Mouse (Mus musculus): Measurements from ENCODE around the gene Bmp2k.

The Bmp2k gene

DNA sequence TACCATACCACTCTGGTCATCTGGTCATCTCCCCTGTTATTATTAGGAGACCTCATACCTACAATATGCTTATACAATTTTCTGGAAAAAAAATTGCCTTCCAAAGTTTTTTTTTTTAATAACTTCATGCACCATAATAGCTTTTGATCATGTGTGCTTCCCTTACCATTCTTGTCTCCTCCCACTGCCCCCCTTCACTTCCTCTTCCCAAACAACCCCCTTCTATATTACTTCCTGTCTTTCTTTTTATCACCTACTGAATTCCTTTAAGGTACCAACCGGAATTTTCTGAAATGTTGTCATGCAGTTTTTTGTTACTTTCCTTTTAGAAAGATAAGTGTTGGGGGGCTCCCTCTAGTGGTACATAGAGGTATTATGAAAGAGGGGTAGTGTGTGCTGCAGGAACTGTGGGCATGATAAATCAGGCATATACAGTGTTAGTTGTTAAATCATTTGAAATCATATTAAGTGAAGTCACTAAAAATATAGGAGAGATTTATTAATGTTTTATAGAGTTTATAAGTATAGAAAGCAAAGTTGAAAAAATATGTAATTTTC, 58.1 kb downstream of the Bmp2k start:
- no peak for DNase-seq (ENCODE audit: low spot score)

DNA sequence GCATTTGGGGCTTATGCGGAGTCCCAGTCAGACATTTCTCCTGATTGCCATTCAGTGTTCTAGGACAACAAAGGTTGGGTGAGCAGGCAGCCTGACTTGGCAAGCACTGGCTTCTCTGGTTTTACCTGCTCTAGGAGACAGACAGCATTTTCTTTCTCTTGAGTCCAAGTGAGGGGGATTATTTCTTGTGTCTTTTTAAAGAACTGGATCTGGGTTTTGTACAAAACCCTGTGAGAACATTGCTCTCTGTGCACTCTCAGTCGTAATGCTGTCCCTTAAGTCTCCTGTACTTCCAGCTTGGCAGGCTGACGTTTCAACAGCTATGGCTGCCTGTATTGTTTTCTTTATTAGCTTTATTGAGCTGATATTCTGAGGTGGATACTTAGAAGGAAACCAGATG, 58.9 kb downstream of the Bmp2k start:
- DNase-seq (ENCODE audit: low spot score), result no peak

DNA sequence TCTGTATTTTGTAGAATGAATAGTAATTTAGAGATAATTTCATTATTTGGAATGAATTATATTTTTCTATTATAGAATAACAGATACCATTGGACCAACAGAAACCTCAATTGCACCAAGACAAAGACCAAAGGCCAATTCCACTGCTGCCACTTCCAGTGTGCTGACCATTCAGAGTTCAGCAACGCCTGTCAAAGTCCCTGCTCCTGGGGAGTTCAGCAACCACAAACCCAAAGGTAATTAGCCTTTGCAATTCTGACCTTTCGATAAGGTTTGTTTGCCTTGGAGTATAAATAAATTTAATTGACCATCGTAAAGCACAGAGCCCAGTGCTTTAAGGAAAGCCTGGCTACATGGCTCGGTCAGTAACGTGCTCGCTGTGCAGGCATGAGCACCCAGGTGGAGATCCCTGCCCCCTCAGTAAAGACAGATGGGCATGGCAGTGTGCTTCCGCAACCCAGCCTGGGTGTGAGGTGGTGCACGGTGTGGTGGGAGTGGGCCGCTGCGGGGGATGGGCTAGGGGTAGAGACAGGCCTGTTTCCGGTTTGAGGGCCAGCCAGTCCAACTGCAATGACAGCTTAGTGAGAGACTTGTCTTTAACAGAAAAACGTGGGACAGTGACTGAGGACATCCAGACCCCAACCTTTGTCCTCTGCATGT, 59.4 kb downstream of the Bmp2k start:
- DNase-seq (ENCODE audit: low spot score), result no peak

DNA sequence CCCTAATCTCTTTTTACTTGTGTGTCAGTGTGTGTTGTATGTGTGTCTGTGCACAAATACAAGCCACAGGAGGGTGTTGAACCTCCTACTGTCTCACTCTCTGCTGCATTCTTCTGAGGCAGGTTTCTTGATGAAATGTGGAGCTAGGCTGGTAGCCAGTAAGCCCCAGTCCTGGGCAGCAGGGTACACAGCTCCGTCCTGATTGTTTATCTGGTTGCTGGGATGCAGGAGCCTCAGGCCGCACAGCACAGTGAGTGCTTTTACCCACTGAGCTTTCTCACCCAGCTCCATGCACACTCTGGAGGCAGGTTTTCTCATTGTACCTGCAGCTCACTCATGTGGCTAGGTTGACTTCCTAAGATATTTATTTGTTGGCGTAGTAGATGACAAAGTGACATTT, 63.4 kb downstream of the Bmp2k start:
- DNase-seq (ENCODE audit: low spot score), result no peak

DNA sequence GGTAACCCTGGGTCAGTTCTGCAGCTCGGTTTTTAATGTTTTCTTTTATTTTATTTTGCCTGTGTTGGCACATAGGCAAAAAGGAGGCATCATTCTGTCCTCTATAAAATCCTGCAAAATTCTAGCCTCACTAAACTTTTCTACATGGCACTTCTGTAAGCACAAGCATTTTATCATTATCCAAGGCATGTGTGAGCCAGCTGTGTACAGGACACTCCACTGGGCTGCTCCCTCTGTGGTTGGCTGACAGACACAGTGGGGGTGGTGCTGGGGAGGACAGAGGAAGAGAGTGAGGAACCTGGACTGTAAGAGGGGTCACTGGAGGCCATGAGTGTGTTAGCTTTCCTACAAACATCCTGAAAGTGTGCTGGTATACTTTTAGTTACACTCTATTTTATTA, 64.6 kb downstream of the Bmp2k start:
- no peak for DNase-seq (ENCODE audit: low spot score)

DNA sequence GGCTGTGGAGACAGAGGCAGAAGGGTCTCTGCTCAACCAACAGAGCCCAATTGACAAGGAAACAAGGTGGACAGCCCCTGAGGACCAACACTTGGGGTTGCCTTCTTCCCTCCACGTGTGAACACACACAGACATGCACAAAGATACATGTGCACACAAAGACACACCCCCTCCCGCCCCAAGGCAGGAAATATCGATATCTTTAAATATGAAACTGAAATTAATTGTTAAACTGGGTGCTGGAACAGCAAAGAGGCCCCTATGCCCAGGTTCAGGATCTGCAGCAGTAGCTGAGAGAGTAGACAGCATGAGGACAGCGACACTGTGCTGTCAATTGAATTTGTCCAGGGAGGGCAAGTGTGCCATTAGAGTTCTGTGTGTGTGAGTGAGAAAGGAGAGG, 68.3 kb downstream of the Bmp2k start:
- no peak for DNase-seq (ENCODE audit: low spot score)

DNA sequence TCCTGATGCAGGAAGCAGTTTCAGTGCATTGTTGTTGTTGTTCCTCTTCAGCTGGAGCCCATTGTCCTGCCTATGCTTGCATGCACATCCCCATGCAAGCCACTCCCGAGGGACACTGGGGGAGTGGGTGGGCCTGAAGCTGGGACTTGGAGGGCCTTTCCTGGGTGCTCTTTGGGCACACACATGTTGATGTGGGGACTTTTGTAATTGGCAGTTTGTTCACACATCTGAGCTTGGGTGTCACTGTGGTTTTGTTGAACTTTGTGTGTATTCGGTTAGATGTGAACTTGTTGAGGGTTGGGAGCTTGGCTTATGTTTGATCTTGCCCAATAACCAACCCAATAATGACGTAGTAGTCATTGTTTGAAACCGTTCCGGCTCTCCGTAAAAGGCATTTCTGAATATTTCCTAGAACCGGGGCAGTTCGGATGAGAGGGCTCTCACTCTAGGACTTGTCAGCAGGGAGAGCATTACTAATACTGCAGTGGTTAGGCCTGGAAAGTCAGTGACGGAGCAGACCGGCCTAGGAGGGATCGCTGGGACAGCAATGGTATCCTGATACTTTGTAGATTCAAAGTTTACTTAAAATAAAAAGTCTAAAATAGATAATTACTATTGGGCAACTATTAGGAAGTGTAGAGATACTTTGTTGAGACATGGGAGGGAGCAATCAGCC, 78.1 kb downstream of the Bmp2k start:
- no peak for DNase-seq (ENCODE audit: low spot score)

DNA sequence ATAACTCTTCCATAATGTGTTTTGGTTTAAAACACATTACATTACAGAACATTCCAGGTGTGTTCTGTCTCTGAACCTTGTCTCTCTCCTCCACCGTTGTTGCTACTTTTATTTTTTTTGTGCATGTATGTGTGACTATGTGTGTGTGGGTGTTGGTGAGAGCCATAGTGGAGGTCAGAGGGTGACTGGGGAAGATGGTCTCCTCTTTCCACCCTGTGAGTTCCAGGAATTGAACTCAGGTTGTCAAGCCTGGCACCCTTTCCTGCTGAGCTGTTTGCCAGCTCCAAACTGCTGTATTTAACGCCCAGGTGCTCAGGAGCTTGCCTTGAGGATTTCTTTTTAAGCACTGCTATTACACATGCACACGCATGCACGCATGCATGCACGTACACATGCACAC, 78.7 kb downstream of the Bmp2k start:
- no peak for DNase-seq (ENCODE audit: low spot score)

DNA sequence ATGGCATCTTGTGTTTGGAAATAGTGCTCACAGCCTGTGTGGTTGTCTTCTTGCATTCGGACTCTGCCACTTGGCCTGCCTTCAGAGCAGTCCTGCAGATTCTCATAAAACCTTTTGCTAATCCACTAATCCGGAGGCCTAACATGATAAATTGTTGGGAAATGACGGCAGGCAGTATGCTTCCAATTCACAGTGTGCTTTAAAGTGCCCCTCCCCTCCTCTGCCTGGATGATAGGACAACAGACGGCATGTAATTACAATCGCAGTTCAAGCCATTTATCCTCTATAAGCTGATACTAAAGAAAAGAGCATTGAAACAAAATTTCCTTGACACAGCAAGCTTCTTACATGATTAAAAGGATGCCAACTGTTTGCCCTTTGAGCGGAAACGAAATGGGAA, 80.2 kb downstream of the Bmp2k start:
- DNase-seq (ENCODE audit: low spot score), result no peak

DNA sequence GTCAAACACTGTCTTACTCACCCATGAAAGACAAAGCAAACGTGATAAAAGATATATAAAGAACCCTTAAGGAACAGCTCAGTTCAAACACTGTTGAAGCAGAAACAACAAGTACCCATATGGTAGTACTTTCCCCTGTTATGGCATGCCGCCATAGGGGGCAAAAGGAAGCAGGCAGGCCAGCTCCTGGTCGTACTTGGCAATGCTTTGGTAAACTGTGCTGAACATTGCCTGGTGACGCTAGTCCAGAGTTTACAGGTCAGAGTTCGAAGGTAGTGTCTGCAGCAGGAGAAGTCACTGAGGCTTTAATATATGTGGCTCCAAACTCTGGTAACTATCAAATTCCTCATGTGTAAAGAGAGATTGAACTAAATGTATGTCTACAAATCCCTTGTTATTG, 81.2 kb downstream of the Bmp2k start:
- no peak for DNase-seq (ENCODE audit: low spot score)

DNA sequence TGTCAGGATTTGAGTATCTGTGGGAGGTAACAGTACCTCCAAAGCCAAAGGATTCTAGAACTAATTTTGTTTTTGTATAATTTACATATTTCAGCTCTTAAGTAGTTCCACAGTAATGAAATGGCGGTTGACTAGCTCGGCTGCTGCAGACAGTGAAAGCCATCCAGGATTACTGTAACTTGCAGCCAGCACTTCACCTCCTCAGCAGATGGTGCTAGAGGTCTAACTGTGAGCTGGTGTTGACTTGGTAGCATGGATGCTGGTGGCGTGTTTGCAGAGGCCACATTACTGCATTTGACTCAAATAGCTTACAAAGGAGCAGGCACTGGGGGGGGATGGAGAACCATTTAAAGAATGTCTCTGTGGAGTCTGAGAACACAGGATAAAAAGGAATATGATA, 84.0 kb downstream of the Bmp2k start:
- no peak for DNase-seq (ENCODE audit: low spot score)

DNA sequence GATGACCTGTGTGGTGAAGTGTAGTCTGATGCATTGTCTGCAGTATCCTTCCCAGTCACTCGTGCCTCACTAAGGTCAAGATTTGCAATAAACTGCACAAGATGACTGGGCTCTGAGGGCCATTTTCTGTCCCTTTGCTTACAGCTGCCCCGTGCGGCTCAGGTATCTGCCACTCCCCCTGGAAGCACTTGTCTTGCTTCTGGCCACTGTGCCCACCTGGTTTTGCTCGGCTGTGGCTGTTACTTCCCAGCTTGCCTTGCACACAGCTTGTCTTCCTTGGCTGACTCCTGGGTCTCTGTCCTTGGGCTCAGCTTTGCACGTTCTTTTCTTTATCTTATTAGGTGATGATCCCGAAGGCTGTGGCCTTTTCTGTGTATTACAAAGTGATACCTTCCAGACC, 86.2 kb downstream of the Bmp2k start:
- DNase-seq (ENCODE audit: low spot score), result no peak

DNA sequence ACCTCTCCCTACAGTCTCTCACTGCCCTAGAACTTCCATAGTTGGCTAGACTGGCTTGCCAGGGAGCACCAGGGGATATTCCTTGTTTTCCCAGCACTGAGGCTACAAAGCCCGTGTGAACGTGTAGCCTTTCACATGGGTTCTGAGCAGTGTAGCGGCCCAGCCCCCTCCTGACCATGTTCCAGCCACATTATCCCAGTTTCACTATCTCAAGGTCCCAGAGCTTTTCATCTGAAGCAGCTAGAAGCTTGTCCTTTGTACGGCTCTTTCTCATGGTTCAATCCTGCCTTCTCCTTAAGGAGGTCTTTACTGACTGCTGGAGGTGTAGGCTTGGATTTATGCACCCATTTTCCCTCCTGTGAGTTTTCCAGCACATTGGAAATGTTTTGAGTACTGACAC, 87.1 kb downstream of the Bmp2k start:
- DNase-seq (ENCODE audit: low spot score), result no peak

DNA sequence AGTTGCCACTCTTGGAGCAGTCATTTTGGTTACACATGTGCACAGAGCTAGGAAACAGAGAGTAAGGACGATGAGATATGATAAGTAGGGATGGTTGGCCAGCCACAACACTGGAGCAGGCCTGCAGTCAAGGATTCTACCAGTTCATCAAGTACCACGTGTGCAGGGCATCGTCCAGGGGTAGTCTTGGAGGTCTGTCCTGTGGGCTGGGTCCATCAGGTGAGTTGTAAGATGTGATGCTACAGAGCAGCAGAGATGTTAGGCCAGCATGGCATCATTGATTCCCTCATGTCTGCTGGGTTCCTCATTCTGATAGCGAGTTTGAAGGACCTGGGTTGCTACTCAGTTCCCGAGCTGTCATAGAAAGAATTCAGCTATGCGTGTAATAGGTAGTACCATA, 87.6 kb downstream of the Bmp2k start:
- no peak for DNase-seq (ENCODE audit: low spot score)

DNA sequence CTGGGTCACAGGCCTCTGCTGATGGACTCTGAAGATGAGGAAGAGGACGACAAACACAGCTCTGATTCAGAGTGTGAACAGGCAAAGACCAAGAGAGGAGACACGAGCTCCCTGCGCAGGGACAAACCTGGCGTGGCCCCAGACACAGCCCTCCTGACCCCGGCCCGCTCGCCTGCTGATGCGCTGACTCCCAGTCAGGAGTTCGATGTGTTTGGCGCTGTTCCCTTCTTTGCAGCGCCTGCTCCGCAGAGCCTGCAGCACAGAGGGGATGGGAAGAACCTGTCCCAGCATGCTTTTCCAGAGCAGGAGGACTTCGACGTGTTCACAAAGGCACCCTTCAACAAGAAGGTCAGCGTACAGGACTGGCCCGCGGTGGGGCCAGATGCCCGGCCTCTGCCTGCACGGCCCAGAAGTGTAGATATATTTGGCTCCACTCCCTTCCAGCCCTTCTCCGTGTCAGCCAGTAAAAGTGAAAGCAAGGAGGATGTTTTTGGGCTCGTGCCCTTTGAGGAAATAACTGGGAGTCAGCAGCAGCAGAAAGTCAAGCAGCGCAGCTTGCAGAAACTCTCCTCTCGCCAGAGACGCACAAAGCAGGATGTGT, 89.6 kb downstream of the Bmp2k start:
- no peak for DNase-seq (ENCODE audit: low spot score)

DNA sequence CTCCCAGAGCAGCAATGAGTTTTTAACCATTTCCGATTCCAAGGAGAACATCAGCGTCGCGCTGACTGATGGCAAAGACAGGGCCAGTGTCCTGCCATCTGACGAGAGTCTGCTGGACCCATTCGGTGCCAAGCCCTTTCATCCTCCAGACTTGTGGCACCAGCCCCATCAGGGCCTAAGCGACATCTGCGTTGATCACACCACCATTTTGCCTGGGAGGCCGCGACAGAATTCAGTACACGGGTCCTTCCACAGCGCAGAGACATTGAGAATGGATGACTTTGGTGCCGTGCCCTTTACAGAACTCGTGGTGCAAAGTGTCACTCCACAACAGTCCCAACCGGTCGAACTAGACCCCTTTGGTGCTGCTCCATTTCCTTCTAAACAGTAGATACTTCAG, 90.3 kb downstream of the Bmp2k start:
- no peak for DNase-seq (ENCODE audit: low spot score)

DNA sequence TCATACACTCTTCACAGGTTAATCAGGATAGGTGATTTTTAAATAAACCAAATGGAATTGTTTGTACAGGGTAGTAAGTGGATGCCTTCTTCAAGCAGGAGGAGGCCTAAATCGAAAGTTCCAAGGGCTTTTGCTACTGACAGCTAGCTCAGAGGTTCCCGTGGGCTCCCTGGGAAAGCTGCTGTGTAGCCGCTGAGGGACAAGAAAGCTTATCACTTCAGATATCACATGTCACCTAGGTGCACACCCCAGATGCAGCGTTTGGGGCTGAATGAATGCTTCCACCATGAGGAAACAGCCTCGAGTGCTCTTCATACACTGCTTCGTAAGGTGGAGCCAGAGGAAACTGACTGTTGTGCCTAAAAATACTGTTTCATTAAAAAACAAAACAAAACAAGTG, 90.7 kb downstream of the Bmp2k start:
- DNase-seq (ENCODE audit: low spot score), result no peak

DNA sequence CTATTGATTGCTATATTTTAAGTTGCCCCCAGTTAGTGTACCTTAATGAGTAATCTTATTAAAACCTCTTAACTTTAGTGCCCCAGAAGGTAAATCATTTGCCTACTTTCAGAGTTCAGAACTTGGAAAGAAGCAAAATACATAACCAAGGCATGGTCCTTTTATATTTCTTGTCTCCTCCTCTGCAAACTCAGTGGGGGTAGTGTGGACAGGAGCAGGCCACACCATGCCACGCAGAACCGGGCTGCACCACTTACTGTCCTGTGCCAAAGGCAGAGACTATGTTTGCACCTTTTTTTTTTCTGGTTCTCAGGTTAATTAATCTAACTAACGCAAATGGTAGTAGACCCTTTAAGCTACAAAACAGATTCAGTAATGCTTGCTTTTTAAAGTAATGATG, 91.9 kb downstream of the Bmp2k start:
- no peak for DNase-seq (ENCODE audit: low spot score)

DNA sequence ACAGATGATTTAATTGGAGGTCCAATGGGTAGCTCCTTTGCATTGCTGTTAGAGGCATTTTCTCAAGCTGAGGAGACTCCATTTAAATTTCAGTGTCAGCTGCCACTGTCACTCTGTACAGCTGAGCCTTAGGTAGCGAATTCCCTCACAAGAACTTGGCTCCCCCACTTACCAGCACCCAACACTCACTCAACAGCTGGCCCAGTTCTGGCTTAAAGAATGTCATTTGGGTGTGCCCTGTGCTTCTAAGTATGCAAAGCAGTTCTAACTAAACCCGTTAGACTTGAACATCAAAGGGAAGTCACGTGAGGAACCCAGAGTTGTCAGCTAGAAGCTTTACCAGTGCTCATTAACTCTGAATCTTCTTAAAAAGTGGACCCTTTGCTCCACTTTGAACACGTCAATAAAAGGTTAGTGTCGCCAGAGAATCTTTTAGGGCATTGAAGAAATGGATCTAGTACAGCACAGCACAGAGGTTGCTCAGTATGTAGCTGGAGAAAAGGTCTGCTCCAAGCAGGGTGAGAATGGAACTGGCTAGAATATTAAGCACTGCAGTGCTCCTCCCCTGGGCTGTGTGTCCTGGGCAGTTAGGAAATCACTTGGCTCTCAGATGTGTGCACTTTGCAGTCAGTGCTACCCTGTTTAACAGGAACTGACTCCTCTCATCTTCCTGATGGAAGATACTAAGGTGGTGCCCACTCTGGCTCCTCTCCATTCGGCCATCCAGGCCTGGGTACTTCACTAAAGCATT, 92.7 kb downstream of the Bmp2k start:
- DNase-seq (ENCODE audit: low spot score), result no peak

DNA sequence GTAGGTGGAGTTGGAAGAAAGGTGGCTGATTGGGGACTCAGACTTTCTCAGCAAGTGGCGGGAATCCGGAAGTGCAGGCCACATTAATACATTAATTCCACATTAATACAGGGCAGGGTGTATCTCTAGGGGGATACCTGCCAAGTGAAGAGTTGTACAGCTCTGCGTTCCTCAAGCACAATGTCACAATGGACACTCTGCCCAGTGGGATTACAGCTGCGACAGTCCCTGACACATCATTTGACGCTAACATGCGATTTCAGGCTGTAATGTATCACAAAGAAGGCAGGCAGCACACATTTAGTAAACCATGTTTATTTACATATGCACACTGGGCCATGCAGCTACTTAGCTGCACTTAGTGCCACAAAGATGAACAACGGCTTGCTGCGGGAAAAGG, 95.5 kb downstream of the Bmp2k start:
- no peak for DNase-seq (ENCODE audit: low spot score)

DNA sequence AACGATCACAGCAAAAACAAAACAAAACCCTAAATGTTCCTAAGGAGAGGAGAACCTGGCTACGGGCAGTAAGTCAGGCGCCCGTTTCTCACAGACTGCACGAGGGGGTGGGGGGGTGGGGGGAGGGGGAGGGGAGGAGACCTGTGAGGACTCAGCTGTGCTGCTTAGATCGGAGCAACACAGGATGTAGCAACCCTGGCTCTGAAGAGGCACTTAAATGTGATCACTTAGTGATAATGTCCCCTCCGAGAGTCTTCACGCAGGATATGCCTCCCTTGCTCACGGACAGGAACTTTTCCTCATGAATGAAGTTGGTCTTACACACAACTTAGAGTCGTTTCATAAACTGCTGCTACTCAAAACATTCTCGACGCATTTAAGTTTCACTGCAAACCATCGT, 97.8 kb downstream of the Bmp2k start:
- DNase-seq (ENCODE audit: low spot score), result no peak

DNA sequence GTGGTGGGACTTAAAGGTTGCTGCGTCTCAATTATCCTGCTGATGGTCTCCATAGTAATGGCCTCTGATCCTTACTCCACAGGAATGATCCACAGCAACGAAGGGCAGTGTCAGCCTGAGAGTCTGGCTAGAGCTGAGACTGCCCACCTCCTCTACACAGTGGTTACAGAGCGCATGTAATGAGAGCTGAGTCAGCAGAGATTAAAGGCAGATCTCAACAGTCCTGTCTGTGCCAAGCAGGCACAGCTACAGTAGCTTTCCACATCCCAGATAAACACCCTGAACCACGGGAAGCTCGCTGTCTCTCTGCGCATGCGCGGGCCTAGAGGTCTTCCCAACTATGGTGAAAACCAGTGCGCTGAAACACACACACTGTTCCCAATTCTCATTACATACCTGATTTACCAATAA, 100.1 kb downstream of the Bmp2k start:
- no peak for DNase-seq (ENCODE audit: low spot score)

DNA sequence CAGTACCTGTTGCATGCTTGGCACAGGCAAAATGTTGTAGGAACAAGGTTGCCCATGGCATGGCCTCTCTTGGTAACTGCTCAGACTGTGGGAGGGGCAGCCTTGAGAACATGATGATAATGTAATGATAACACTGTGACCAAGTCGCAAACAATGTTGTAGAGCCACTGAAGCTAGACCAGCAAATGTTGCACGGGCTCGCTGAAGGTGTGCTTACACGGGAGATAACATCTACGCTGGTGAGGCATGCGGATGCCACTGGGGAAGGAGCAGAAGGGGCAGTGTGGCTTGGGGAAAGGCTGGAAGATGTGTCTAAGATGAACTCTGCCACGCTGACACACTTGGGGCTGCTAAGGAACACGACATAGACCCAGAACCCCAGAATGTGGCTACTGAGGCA, 102.5 kb downstream of the Bmp2k start:
- no peak for DNase-seq (ENCODE audit: low spot score)
